Mouse (Mus musculus): ENCODE results near the gene Gpr37l1. TPM values are rescaled to one million over a fixed set of nuclear protein-coding genes. Genes with fewer than 3 reads are reported as not detected.

Gene Gpr37l1
- polyA plus RNA-seq, 2 experiments: 0.13 TPM; not detected in 1

DNA sequence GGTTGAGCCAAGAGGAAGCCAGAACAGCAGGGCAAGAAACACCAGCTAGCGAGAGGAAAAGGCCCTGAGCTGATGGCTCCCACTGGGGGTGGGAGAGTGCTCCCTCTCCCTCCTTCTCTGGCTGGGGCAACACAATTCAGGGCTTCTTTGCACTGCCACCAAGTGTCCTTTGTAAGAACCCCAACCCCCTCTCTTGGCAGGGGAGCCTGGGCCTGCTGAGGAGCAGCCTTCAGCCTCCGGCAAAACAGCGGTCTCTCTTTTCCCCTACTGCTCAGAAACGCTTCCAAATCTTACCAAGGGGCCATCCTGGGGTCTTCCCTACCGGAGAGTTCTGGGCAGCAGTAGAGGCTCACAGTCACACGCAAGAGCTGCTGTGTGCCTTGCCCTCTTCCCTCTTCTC is 4.8 kb downstream of the Gpr37l1 start:
- Histone ChIP-seq H3K4me2 (replicated peaks; ENCODE audit: low read depth, low read length, severe bottlenecking) (no peak overlapping the region), H3K36me3 (ENCODE audit: control insufficient read depth, insufficient read depth, low read length) (no peaks in the 10 kb centered on the region), H3K27ac (replicated peaks; ENCODE audit: low read depth, low read length) (no peak overlapping the region), H3K9ac (ENCODE audit: low read depth, low read length, severe bottlenecking) (no peak overlapping the region), H3K9me3 (ENCODE audit: control insufficient read depth, low read length) (no peaks in the 10 kb centered on the region), H3K4me1 (ENCODE audit: control insufficient read depth, insufficient read depth, low read length) (0 out of 2 replicates have a peak, but pooled peaks cover 6% of the 10 kb centered on the region), H3K4me3 (replicated peaks; ENCODE audit: low read length) (no peak overlapping the region), H3K27me3 (ENCODE audit: control insufficient read depth, insufficient read depth, low read length) (no peaks in the 10 kb centered on the region)
- ATAC-seq (ENCODE audit: low FRiP score, low read depth) (no peak), DNase-seq (ENCODE audit: low spot score) (no peak)
- TF ChIP-seq POLR2A (IDR thresholded peaks at IDR 0.05; ENCODE audit: borderline replicate concordance, extremely low read depth, insufficient read depth, insufficient read length): no peak
- WGBS: 55% methylated on average over 6 of the region's 6 CpGs

- Histone ChIP-seq H3K9me3 (ENCODE audit: control insufficient read depth, low read length) (no peaks in the 10 kb centered on the region), H3K27ac (replicated peaks; ENCODE audit: low read depth, low read length) (no peak overlapping the region), H3K4me3 (replicated peaks; ENCODE audit: low read length) (no peak overlapping the region), H3K4me2 (replicated peaks; ENCODE audit: low read depth, low read length, severe bottlenecking) (no peak overlapping the region), H3K36me3 (ENCODE audit: control insufficient read depth, insufficient read depth, low read length) (peaks cover 12% of the 10 kb centered on the region), H3K9ac (ENCODE audit: low read depth, low read length, severe bottlenecking) (no peak overlapping the region), H3K27me3 (ENCODE audit: control insufficient read depth, insufficient read depth, low read length) (no peaks in the 10 kb centered on the region), H3K4me1 (ENCODE audit: control insufficient read depth, insufficient read depth, low read length) (0 out of 2 replicates have a peak, but pooled peaks cover 6% of the 10 kb centered on the region)
- TF ChIP-seq POLR2A (IDR thresholded peaks at IDR 0.05; ENCODE audit: borderline replicate concordance, extremely low read depth, insufficient read depth, insufficient read length): no peak
- WGBS: 88% methylated on average over 13 of the region's 13 CpGs
- DNase-seq (ENCODE audit: low spot score) (no peak), ATAC-seq (ENCODE audit: low FRiP score, low read depth) (no peak)
Measured at GRCm38 (mm10) chr1:135160411-135161050, 7.0 kb downstream of the Gpr37l1 start.

DNA sequence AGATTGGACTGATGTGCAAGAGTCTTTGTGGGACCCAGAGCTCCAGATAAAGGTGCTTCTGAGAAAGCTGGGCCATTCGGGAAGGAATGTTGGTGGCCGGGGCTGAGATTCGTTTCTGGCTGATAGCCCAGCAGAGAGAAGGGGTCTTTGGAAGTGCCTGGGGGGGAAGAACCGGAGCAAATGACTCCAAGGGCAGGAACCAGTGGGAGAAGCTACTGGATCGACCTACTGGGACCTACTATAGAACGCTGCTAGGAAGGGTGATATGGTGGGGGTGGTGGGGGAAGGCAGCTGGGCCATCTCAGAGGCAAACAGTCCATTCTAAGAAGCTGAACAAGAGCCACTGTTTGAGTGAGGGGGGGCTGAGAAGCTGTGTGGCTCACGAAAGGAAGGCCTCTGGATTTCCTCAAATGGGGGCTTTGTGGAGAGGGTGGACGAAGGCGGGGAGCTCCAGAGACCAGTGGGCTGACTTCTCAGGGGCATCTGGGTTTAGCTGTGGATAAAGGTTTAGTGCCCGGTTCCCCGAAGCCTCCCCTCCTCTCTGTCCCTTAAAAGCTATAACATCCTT is 7.8 kb downstream of the Gpr37l1 start:
- Histone ChIP-seq H3K27me3 (ENCODE audit: control insufficient read depth, insufficient read depth, low read length) (no peaks in the 10 kb centered on the region), H3K4me1 (ENCODE audit: control insufficient read depth, insufficient read depth, low read length) (peaks cover 8% of the 10 kb centered on the region), H3K36me3 (ENCODE audit: control insufficient read depth, insufficient read depth, low read length) (peaks cover 18% of the 10 kb centered on the region), H3K4me3 (replicated peaks; ENCODE audit: low read length) (no peak overlapping the region), H3K4me2 (replicated peaks; ENCODE audit: low read depth, low read length, severe bottlenecking) (no peak overlapping the region), H3K27ac (replicated peaks; ENCODE audit: low read depth, low read length) (no peak overlapping the region), H3K9ac (ENCODE audit: low read depth, low read length, severe bottlenecking) (no peak overlapping the region), H3K9me3 (ENCODE audit: control insufficient read depth, low read length) (no peaks in the 10 kb centered on the region)
- WGBS: 85% methylated on average over 11 of the region's 11 CpGs
- DNase-seq (ENCODE audit: low spot score): no peak
- no peak for ATAC-seq (ENCODE audit: low FRiP score, low read depth)
- no peak for TF ChIP-seq POLR2A (IDR thresholded peaks at IDR 0.05; ENCODE audit: borderline replicate concordance, extremely low read depth, insufficient read depth, insufficient read length)

- ATAC-seq (ENCODE audit: low FRiP score, low read depth) (no peak), DNase-seq (ENCODE audit: low spot score) (no peak)
- Histone ChIP-seq H3K4me1 (ENCODE audit: control insufficient read depth, insufficient read depth, low read length) (peaks cover 10% of the 10 kb centered on the region), H3K4me2 (replicated peaks; ENCODE audit: low read depth, low read length, severe bottlenecking) (no peak overlapping the region), H3K4me3 (replicated peaks; ENCODE audit: low read length) (no peak overlapping the region), H3K36me3 (ENCODE audit: control insufficient read depth, insufficient read depth, low read length) (peaks cover 18% of the 10 kb centered on the region), H3K9ac (ENCODE audit: low read depth, low read length, severe bottlenecking) (no peak overlapping the region), H3K27me3 (ENCODE audit: control insufficient read depth, insufficient read depth, low read length) (no peaks in the 10 kb centered on the region), H3K27ac (replicated peaks; ENCODE audit: low read depth, low read length) (no peak overlapping the region), H3K9me3 (ENCODE audit: control insufficient read depth, low read length) (no peaks in the 10 kb centered on the region)
- 72% methylated on average over 7 of the region's 7 CpGs for WGBS
- TF ChIP-seq POLR2A (IDR thresholded peaks at IDR 0.05; ENCODE audit: borderline replicate concordance, extremely low read depth, insufficient read depth, insufficient read length): no peak
Measured at GRCm38 (mm10) chr1:135159074-135159473, 8.4 kb downstream of the Gpr37l1 start.

GRCm38 (mm10) chr1:135158633-135159032 is 8.8 kb downstream of the Gpr37l1 start:
- H3K4me3 ChIP-seq (replicated peaks; ENCODE audit: low read length): no peak overlapping the region
- H3K27me3 ChIP-seq (ENCODE audit: control insufficient read depth, insufficient read depth, low read length): no peaks in the 10 kb centered on the region
- no peak overlapping the region for H3K4me2 ChIP-seq (replicated peaks; ENCODE audit: low read depth, low read length, severe bottlenecking)
- 75% methylated on average over 5 of the region's 5 CpGs for WGBS
- DNase-seq (ENCODE audit: low spot score): no peak
- ATAC-seq (ENCODE audit: low FRiP score, low read depth): no peak
- no peak overlapping the region for H3K9ac ChIP-seq (ENCODE audit: low read depth, low read length, severe bottlenecking)
- peaks cover 14% of the 10 kb centered on the region for H3K4me1 ChIP-seq (ENCODE audit: control insufficient read depth, insufficient read depth, low read length)
- H3K9me3 ChIP-seq (ENCODE audit: control insufficient read depth, low read length): no peaks in the 10 kb centered on the region
- no peak for TF ChIP-seq POLR2A (IDR thresholded peaks at IDR 0.05; ENCODE audit: borderline replicate concordance, extremely low read depth, insufficient read depth, insufficient read length)
- no peak overlapping the region for H3K27ac ChIP-seq (replicated peaks; ENCODE audit: low read depth, low read length)
- peaks cover 18% of the 10 kb centered on the region for H3K36me3 ChIP-seq (ENCODE audit: control insufficient read depth, insufficient read depth, low read length)

Measured in limb, embryonic 14.5 days (tissue).